Mouse (Mus musculus) kidney, embryonic 14.5 days (tissue): Measurements from ENCODE around the gene Gpr173. TPM values are rescaled to one million over a fixed set of nuclear protein-coding genes. Genes with fewer than 3 reads are reported as not detected.
A peak's percentile ranks its signal among the peaks of the same experiment; 100 is the strongest.

ENCODE experiments used
- ATAC-seq: fragments of 200-750 bp; cut with Nextera tagmentation; 2 replicates; pipeline ENCODE4 v1.8.0; 2017; ENCODE audit warnings: moderate number of reproducible peaks, mild to moderate bottlenecking, moderate TSS enrichment, moderate library complexity; ENCODE audit not compliant: low FRiP score, low TSS enrichment
- H3K27ac ChIP-seq: fragments of 300-500 bp; sonication (generic); 2 replicates; pipeline ENCODE4 v1.5.1; 2014; ENCODE audit warnings: low read depth, mild to moderate bottlenecking, low read length, moderate library complexity, mixed read lengths
- H3K27me3 ChIP-seq: fragments of 300-500 bp; sonication (generic); 2 replicates; pipeline ENCODE4 v1.6.1; 2014; ENCODE audit warnings: mild to moderate bottlenecking, low read length; ENCODE audit not compliant: control insufficient read depth, insufficient read depth
- H3K36me3 ChIP-seq: fragments of 300-500 bp; sonication (generic); 2 replicates; pipeline ENCODE4 v1.6.1; 2014; ENCODE audit warnings: low read length, mixed read lengths; ENCODE audit not compliant: control insufficient read depth, insufficient read depth
- H3K4me1 ChIP-seq: fragments of 300-500 bp; sonication (generic); 2 replicates; pipeline ENCODE4 v1.6.1; 2014; ENCODE audit warnings: low read length, mixed read lengths; ENCODE audit not compliant: control insufficient read depth, insufficient read depth
- H3K4me2 ChIP-seq: fragments of 300-500 bp; sonication (generic); replicated peaks from 2 replicates; pipeline ENCODE4 v1.6.1; 2014; ENCODE audit warnings: low read depth, mild to moderate bottlenecking, low read length
- H3K4me3 ChIP-seq: fragments of 300-500 bp; sonication (generic); 2 replicates; pipeline ENCODE4 v1.5.1; 2014; ENCODE audit warnings: mild to moderate bottlenecking, low read length
- H3K9ac ChIP-seq: fragments of 300-500 bp; sonication (generic); 2 replicates; pipeline ENCODE4 v1.6.1; 2014; ENCODE audit warnings: low read depth, mild to moderate bottlenecking, low read length, moderate library complexity
- H3K9me3 ChIP-seq: fragments of 300-500 bp; sonication (generic); 2 replicates; pipeline ENCODE4 v1.6.1; 2016; ENCODE audit warnings: low read length; ENCODE audit not compliant: control insufficient read depth
- WGBS: fragments of 180-500 bp; shearing (Covaris S2); extraction: QIAGEN DNeasy Blood & Tissue Kit; methylation state at CpG from one replicate; pipeline ENCODE4 v1.1.7; 2014; 5-methylcytosine and 5-hydroxymethylcytosine counted together
- polyA plus RNA-seq: library from polyadenylated mRNA; unstranded; fragments of >200 nt; fragmentation: Nextera tagmentation; extraction: Ambion mirVana; gene quantifications from 2 replicates; pipeline ENCODE4 v1.2.1, GENCODE M21; 2014

Gpr173 gene
- 4.1 and 5.7 TPM in 2 replicates for polyA plus RNA-seq

DNA sequence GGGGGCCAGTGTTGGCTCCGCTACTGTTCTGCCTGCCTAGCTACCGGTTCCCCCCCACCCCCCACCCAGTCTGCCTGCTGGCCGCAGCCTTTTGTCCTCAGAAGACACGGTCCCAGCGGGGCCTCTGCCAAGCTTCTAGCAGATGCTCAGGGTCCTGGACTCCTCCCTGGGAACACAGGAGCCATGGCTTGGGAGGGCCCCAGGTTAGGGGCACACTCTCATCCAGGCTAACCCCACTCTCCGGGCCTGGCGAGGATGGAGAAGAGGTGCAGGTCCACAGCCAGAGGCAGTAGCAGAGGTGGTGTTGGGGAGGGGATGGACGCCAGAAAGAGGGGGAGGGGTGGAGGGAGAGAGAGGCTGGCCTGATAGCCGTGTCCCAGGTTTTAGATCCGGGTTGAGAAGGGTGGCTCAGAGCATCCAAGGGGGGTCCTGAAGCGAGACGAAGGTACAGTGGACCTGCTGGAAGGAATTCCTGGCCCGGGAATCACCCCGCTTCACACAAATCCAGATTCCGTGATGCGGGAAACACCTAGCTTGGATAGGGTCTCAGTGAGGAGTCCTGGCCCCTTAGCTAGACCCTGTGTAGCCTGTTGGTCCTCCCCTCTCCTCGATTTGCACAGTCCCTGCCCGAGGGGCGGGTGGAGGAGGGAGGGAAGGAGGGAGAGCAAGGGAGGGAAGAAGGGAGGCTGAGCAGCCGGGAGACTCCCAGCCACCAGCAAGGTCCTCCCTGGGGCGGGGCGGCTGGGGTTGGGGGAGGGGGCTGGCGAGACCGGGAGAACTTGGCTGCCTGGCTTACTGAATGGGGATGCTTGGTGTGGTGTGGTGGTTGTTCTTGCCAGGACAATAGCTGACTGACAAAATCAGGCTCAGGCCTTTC, at the start of gene Gpr173:
Gene Gpr173, minus strand, starts transcription at position 308 of the 877 bp plus-strand sequence.
- H3K4me3 ChIP-seq = peak within 1 kb of the TSS; percentile 61
- no peaks in the 10 kb centered on the region for H3K36me3 ChIP-seq
- H3K9ac ChIP-seq = peak within 1 kb of the TSS; percentile 55
- peak within 1 kb of the TSS; percentile 46 for H3K4me2 ChIP-seq
- ATAC-seq = peak; percentile 98
- no peaks in the 10 kb centered on the region for H3K9me3 ChIP-seq
- H3K27ac ChIP-seq = no peak within 1 kb of the TSS
- WGBS = 20% methylated on average over 22 of the region's 24 CpGs
- peaks cover 4% of the 10 kb centered on the region; the same call in 1 of the 2 replicates for H3K4me1 ChIP-seq
- peaks cover 5% of the 10 kb centered on the region; the same call in 1 of the 2 replicates for H3K27me3 ChIP-seq

DNA sequence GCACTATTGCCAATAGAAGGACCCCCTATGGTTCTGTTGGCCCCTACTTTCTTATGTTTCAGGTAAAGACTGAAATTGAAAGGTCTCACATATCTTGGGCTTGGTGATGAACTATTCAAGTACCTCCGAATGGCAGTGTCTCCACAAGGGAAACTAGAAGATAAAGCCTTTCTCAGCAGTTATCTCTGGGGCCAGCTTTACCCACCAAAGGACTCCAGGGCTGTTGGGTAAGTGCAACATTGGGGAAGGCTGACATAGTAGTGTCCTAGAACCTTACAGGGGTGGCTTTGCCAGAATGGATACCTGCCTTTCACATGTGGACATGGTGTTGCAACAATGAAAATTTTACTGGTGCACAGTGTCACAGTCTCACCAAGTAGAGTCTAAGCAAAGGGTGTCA, 34.7 kb upstream of the Gpr173 start:
- WGBS = 88% methylated on average over 1 of the region's 1 CpGs
- Histone ChIP-seq H3K27me3 (no peaks in the 10 kb centered on the region; the same call in 1 of the 2 replicates), H3K4me3 (no peak overlapping the region), H3K9me3 (no peaks in the 10 kb centered on the region), H3K36me3 (no peaks in the 10 kb centered on the region), H3K9ac (no peak overlapping the region), H3K4me2 (no peak overlapping the region), H3K4me1 (no peaks in the 10 kb centered on the region), H3K27ac (no peak overlapping the region)
- ATAC-seq = no peak

DNA sequence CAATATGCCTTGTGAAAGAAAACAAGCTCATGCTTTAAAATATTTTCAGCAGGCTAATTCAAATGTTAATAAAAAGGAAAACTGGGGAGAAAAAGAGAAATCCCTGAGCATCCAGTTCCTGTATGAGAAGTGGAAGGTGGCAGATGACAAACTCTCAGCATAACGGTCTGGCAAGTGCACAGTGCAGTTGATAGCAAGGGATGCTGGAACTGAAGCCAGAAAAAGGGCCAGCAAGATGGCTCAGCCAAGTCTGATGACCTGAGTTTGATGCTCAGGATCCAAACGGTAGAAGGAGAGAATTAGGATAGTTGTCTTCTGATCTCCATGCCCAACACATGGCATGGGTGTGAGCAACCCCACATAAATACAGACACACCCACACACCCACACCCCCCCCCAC, 31.6 kb upstream of the Gpr173 start:
- no peaks in the 10 kb centered on the region for H3K9me3 ChIP-seq
- H3K27me3 ChIP-seq = no peaks in the 10 kb centered on the region; the same call in 1 of the 2 replicates
- no peak overlapping the region for H3K4me3 ChIP-seq
- H3K27ac ChIP-seq = no peak overlapping the region
- H3K36me3 ChIP-seq = no peaks in the 10 kb centered on the region
- H3K4me1 ChIP-seq = no peaks in the 10 kb centered on the region
- WGBS = 65% methylated on average over 2 of the region's 2 CpGs
- H3K4me2 ChIP-seq = no peak overlapping the region
- no peak overlapping the region for H3K9ac ChIP-seq
- ATAC-seq = no peak

DNA sequence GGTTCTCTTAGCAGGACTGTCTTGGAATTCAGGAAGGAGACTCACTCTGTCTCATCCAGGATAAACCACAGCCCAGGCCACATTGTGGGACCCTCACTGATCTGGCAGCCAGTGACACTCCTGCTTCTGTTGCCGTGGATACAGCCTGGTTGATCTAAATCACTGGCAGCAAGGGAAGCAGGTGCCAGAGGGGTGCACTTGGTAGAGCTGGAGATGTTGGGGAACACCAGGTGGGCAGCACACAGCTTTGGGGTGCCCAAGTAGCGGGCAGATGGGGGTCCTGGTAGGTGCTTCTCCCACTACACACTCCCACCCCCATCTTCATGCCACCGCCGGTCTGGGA, 479 bp downstream of the Gpr173 start:
- Histone ChIP-seq H3K4me3 (peak overlapping the region; percentile 61), H3K4me1 (peaks cover 4% of the 10 kb centered on the region; the same call in 1 of the 2 replicates), H3K27me3 (peaks cover 5% of the 10 kb centered on the region; the same call in 1 of the 2 replicates), H3K9ac (peak overlapping the region; percentile 55), H3K9me3 (no peaks in the 10 kb centered on the region), H3K36me3 (no peaks in the 10 kb centered on the region), H3K4me2 (peak overlapping the region; percentile 46), H3K27ac (no peak overlapping the region)
- WGBS = 39% methylated on average over 4 of the region's 4 CpGs
- ATAC-seq = peak; percentile 28; the same call in 1 of the 2 replicates

GRCm38 (mm10) chrX:152366418-152366817, 2.1 kb downstream of the Gpr173 start:
- Histone ChIP-seq H3K9ac (no peak overlapping the region), H3K27ac (no peak overlapping the region), H3K9me3 (no peaks in the 10 kb centered on the region), H3K27me3 (peaks cover 5% of the 10 kb centered on the region; the same call in 1 of the 2 replicates), H3K36me3 (no peaks in the 10 kb centered on the region), H3K4me1 (peaks cover 4% of the 10 kb centered on the region; the same call in 1 of the 2 replicates), H3K4me3 (no peak overlapping the region), H3K4me2 (no peak overlapping the region)
- 56% methylated on average over 2 of the region's 2 CpGs for WGBS
- no peak for ATAC-seq

GRCm38 (mm10) chrX:152352553-152353153, 15.9 kb downstream of the Gpr173 start:
- 27% methylated on average over 5 of the region's 5 CpGs for WGBS
- Histone ChIP-seq H3K9ac (no peak overlapping the region), H3K4me1 (no peaks in the 10 kb centered on the region), H3K4me3 (no peak overlapping the region), H3K9me3 (no peaks in the 10 kb centered on the region), H3K4me2 (no peak overlapping the region), H3K36me3 (no peaks in the 10 kb centered on the region), H3K27me3 (no peaks in the 10 kb centered on the region), H3K27ac (no peak overlapping the region)
- ATAC-seq = peak; percentile 69

DNA sequence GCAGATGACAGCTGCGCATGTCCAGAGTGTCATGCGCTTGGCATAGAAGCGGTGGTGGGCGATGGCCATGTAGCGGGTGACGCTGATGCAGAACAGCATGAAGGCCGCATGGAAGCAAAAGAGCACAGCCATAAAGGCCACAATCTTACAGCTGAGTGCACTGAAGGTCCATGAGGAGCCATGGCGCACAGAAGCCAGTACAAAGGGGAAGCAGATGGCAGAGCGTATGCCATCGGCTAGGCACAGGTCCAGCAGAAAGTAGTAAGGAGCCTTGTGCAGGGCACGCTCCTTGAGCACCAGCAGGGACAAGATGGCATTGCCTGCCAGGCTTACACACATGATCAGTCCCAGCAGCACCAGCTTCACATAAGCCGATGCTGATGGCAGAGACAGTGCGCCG, 21.5 kb downstream of the Gpr173 start:
- 97% methylated on average over 14 of the region's 14 CpGs for WGBS
- Histone ChIP-seq H3K4me1 (no peaks in the 10 kb centered on the region), H3K27me3 (peaks cover 7% of the 10 kb centered on the region; the same call in 1 of the 2 replicates), H3K4me3 (no peak overlapping the region), H3K9ac (no peak overlapping the region), H3K36me3 (no peaks in the 10 kb centered on the region), H3K4me2 (no peak overlapping the region), H3K9me3 (no peaks in the 10 kb centered on the region), H3K27ac (no peak overlapping the region)
- no peak for ATAC-seq

DNA sequence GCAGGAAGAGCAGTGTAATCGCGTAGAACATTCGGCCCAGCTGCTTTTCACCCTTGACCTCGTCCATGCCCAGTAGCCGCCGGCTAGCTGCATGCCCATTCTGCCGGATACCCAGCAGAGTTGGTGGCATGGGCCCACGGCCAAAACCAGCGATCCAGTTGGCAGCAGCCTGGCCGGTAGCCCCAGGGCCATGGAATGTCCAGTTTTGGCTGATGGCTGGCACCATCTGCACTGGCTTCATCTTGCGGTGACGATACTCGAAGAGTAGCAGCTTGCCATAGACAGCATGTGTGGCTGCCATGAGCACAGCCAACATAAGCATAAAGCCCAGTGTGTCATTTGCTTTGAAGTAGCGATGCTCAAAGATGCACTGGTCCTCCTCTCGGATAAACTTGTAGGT, 21.9 kb downstream of the Gpr173 start:
- Histone ChIP-seq H3K36me3 (no peaks in the 10 kb centered on the region), H3K4me3 (no peak overlapping the region), H3K27me3 (peaks cover 8% of the 10 kb centered on the region; the same call in 1 of the 2 replicates), H3K27ac (no peak overlapping the region), H3K4me2 (no peak overlapping the region), H3K4me1 (no peaks in the 10 kb centered on the region), H3K9me3 (no peaks in the 10 kb centered on the region), H3K9ac (no peak overlapping the region)
- no peak for ATAC-seq
- 89% methylated on average over 15 of the region's 15 CpGs for WGBS

GRCm38 (mm10) chrX:152342903-152343302, 25.6 kb downstream of the Gpr173 start:
- peaks cover 15% of the 10 kb centered on the region; the same call in 1 of the 2 replicates for H3K36me3 ChIP-seq
- H3K9me3 ChIP-seq = no peaks in the 10 kb centered on the region
- peak overlapping the region; percentile 56 for H3K4me3 ChIP-seq
- peak overlapping the region; percentile 82 for H3K27ac ChIP-seq
- ATAC-seq = no peak
- peaks cover 8% of the 10 kb centered on the region; the same call in 1 of the 2 replicates for H3K27me3 ChIP-seq
- H3K4me2 ChIP-seq = peak overlapping the region; percentile 30
- H3K4me1 ChIP-seq = no peaks in the 10 kb centered on the region
- 38% methylated on average over 6 of the region's 6 CpGs for WGBS
- peak overlapping the region; percentile 42; the same call in 1 of the 2 replicates for H3K9ac ChIP-seq
